Mouse (Mus musculus) embryo, embryonic 10.5 days (tissue): ENCODE data around the gene Lrrc10b.

ENCODE experiments used
- DNase-seq: peaks from one replicate; pipeline ENCODE4 v3.0.0-alpha.2; 2015; ENCODE audit warnings: low spot score

Lrrc10b gene

GRCm38 (mm10) chr19:10456752-10457483 is at the start of gene Lrrc10b:
TSS of gene Lrrc10b (minus strand) at chr19:10457473.
- peak; percentile 80 for DNase-seq

- peak; percentile 82 for DNase-seq
Measured at GRCm38 (mm10) chr19:10502571-10502970, 45.3 kb upstream of the Lrrc10b start.

- no peak for DNase-seq
Measured at GRCm38 (mm10) chr19:10500581-10500980, 43.3 kb upstream of the Lrrc10b start.

- DNase-seq, result no peak
Measured at GRCm38 (mm10) chr19:10497512-10498160, 40.4 kb upstream of the Lrrc10b start.

GRCm38 (mm10) chr19:10496976-10497375 is 39.7 kb upstream of the Lrrc10b start:
- DNase-seq, result no peak

- DNase-seq, result no peak
Measured at GRCm38 (mm10) chr19:10495670-10496069, 38.4 kb upstream of the Lrrc10b start.

GRCm38 (mm10) chr19:10486264-10486738 is 29.0 kb upstream of the Lrrc10b start:
- peak; percentile 90 for DNase-seq

GRCm38 (mm10) chr19:10482703-10483102 is 25.4 kb upstream of the Lrrc10b start, which contains the start of gene Ppp1r32:
TSS of gene Ppp1r32 (minus strand) at chr19:10482928.
- DNase-seq, result peak; percentile 85

- no peak for DNase-seq
Measured at GRCm38 (mm10) chr19:10479541-10479940, 22.3 kb upstream of the Lrrc10b start.

- peak; percentile 49 for DNase-seq
Measured at GRCm38 (mm10) chr19:10473779-10474178, 16.5 kb upstream of the Lrrc10b start.

- no peak for DNase-seq
Measured at GRCm38 (mm10) chr19:10472958-10473357, 15.7 kb upstream of the Lrrc10b start.

- DNase-seq, result no peak
Measured at GRCm38 (mm10) chr19:10469171-10469658, 11.9 kb upstream of the Lrrc10b start.

- peak; percentile 52 for DNase-seq
Measured at GRCm38 (mm10) chr19:10464427-10464826, 7.2 kb upstream of the Lrrc10b start.

- DNase-seq, result no peak
Measured at GRCm38 (mm10) chr19:10461584-10461983, 4.3 kb upstream of the Lrrc10b start.

GRCm38 (mm10) chr19:10459907-10460306 is 2.6 kb upstream of the Lrrc10b start:
- DNase-seq, result no peak

- DNase-seq, result no peak
Measured at GRCm38 (mm10) chr19:10458096-10458495, 823 bp upstream of the Lrrc10b start.

- DNase-seq, result peak; percentile 94
Measured at GRCm38 (mm10) chr19:10457484-10457800, 169 bp upstream of the Lrrc10b start.

GRCm38 (mm10) chr19:10455437-10455806 is 1.9 kb downstream of the Lrrc10b start:
- DNase-seq, result no peak

GRCm38 (mm10) chr19:10454718-10455436 is 2.4 kb downstream of the Lrrc10b start:
- no peak for DNase-seq

- peak; percentile 93 for DNase-seq
Measured at GRCm38 (mm10) chr19:10449708-10450107, 7.6 kb downstream of the Lrrc10b start.

GRCm38 (mm10) chr19:10449190-10449589 is 8.1 kb downstream of the Lrrc10b start:
- DNase-seq, result no peak

GRCm38 (mm10) chr19:10448275-10448674 is 9.0 kb downstream of the Lrrc10b start:
- no peak for DNase-seq
